Mouse (Mus musculus) embryonic facial prominence, embryonic 14.5 days (tissue): ENCODE measurements around the gene Knstrn. TPM values are rescaled to one million over a fixed set of nuclear protein-coding genes. Genes with fewer than 3 reads are reported as not detected.
A peak's percentile ranks its signal among the peaks of the same experiment; 100 is the strongest.

ENCODE experiments used
- ATAC-seq: fragments of 200-750 bp; cut with Nextera tagmentation; 2 replicates; pipeline ENCODE4 v1.8.0; 2017; ENCODE audit warnings: low read depth, moderate number of reproducible peaks, moderate TSS enrichment
- DNase-seq: peaks from one replicate; pipeline ENCODE4 v3.0.0-alpha.2; 2015; ENCODE audit warnings: low spot score
- H3K27ac ChIP-seq: fragments of 300-500 bp; sonication (generic); replicated peaks from 2 replicates; pipeline ENCODE4 v1.5.1; 2014; ENCODE audit warnings: low read depth, mild to moderate bottlenecking, low read length, moderate library complexity
- H3K27me3 ChIP-seq: fragments of 300-500 bp; sonication (generic); replicated peaks from 2 replicates; pipeline ENCODE4 v1.6.1; 2014; ENCODE audit warnings: low read length; ENCODE audit not compliant: control insufficient read depth, insufficient read depth
- H3K36me3 ChIP-seq: fragments of 300-500 bp; sonication (generic); 2 replicates; pipeline ENCODE4 v1.6.1; 2014; ENCODE audit warnings: low read length, mixed read lengths; ENCODE audit not compliant: control insufficient read depth, insufficient read depth
- H3K4me1 ChIP-seq: fragments of 300-500 bp; sonication (generic); 2 replicates; pipeline ENCODE4 v1.6.1; 2014; ENCODE audit warnings: antibody characterized with exemption, low read length; ENCODE audit not compliant: control insufficient read depth, insufficient read depth
- H3K4me2 ChIP-seq: fragments of 300-500 bp; sonication (generic); 2 replicates; pipeline ENCODE4 v1.6.1; 2014; ENCODE audit warnings: low read depth, mild to moderate bottlenecking, low read length, moderate library complexity, mixed read lengths
- H3K4me3 ChIP-seq: fragments of 300-500 bp; sonication (generic); 2 replicates; pipeline ENCODE4 v1.5.1; 2014; ENCODE audit warnings: low read depth, mild to moderate bottlenecking, low read length
- H3K9ac ChIP-seq: fragments of 300-500 bp; sonication (generic); 2 replicates; pipeline ENCODE4 v1.6.1; 2014; ENCODE audit warnings: low read depth, mild to moderate bottlenecking, low read length, moderate library complexity, mixed read lengths
- H3K9me3 ChIP-seq: fragments of 300-500 bp; sonication (generic); 2 replicates; pipeline ENCODE4 v1.6.1; 2016; ENCODE audit warnings: low read length; ENCODE audit not compliant: control insufficient read depth
- WGBS: fragments of 180-500 bp; shearing (Covaris S2); extraction: QIAGEN DNeasy Blood & Tissue Kit; methylation state at CpG from one replicate; pipeline ENCODE4 v1.1.7; 2014; 5-methylcytosine and 5-hydroxymethylcytosine counted together
- polyA plus RNA-seq: library from polyadenylated mRNA; unstranded; fragments of >200 nt; fragmentation: Nextera tagmentation; extraction: Ambion mirVana; gene quantifications from 2 replicates; pipeline ENCODE4 v1.2.1, GENCODE M21; 2014

The Knstrn gene
- polyA plus RNA-seq, 1 experiment from 2014 or later, result 75.7 TPM

DNA sequence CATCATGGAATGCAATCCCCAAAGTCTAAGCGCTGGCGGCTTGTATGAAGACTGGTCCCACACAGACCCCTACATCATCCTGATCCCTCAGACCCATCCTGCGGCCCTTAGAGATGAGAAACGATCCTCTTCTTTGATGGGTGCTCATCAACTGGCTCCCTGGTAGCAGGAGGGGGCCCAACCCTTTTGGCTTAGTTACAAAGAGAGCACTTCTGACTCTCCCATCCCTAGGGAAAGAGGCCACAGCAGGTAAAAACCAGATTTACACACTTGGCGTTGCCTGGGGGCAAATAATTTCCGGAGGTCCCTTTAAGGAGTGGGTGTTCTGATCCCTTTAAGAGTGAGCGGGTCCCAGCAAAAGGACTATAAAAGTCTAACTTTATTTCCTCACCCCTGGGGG is 83.6 kb downstream of the Knstrn start:
- no peaks in the 10 kb centered on the region for H3K36me3 ChIP-seq
- H3K27me3 ChIP-seq, result peaks cover 75% of the 10 kb centered on the region
- no peak overlapping the region for H3K27ac ChIP-seq
- no peaks in the 10 kb centered on the region for H3K9me3 ChIP-seq
- H3K9ac ChIP-seq, result no peak overlapping the region
- no peak for ATAC-seq
- peak overlapping the region; percentile 92 for H3K4me2 ChIP-seq
- 2% methylated on average over 7 of the region's 7 CpGs for WGBS
- H3K4me3 ChIP-seq, result peak overlapping the region; percentile 49
- DNase-seq, result no peak
- H3K4me1 ChIP-seq, result peaks cover 23% of the 10 kb centered on the region

DNA sequence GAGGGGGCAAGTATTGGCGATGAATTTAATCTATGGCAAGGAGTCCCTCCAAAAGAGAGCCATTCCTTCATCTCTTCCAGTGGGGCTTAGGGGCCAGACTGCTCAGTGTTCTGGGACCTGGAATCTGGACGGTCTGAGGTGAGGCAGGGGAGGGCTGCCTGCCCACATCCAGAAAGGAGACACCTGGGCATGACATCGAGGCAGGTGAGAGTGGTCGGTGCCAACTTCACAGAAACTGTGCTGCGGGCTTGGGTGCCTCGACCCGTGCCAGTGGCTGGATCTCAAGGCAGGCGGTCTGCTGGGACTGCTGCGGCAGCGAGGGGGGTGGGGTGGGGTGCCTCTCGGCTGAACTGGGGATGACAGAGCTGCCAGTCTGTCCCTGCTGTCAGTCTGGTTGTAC is 84.0 kb downstream of the Knstrn start:
- Histone ChIP-seq H3K27me3 (peaks cover 76% of the 10 kb centered on the region), H3K9me3 (no peaks in the 10 kb centered on the region), H3K4me2 (no peak overlapping the region), H3K4me3 (peak overlapping the region; percentile 5; the same call in 1 of the 2 replicates), H3K27ac (no peak overlapping the region), H3K9ac (no peak overlapping the region), H3K36me3 (no peaks in the 10 kb centered on the region), H3K4me1 (peaks cover 26% of the 10 kb centered on the region)
- ATAC-seq (no peak), DNase-seq (no peak)
- WGBS, result 3% methylated on average over 11 of the region's 11 CpGs

DNA sequence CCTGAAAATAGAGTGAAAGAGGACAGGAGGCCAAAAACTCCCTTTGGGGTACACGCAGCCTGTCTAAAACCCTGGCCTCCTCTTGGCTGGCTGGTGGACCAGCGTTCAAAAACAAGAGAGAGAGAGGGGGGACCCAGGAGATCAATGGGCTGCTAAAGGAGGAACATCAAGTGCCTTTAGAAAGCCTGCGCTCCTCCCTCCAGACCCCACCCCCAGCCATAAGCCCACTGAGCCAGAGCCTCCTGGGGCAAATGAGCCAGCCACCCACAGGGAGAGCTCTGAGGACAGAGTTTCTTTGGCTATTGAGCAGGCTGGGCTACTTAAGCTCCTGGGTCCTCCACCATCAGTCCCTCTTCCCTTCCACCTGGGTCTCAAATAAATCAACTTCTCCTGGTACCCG is 85.0 kb downstream of the Knstrn start:
- Histone ChIP-seq H3K4me3 (no peak overlapping the region), H3K36me3 (no peaks in the 10 kb centered on the region), H3K4me1 (peaks cover 36% of the 10 kb centered on the region), H3K27ac (no peak overlapping the region), H3K9ac (no peak overlapping the region), H3K9me3 (no peaks in the 10 kb centered on the region), H3K27me3 (peaks cover 74% of the 10 kb centered on the region), H3K4me2 (no peak overlapping the region)
- ATAC-seq (no peak), DNase-seq (no peak)
- 5% methylated on average over 4 of the region's 4 CpGs for WGBS

DNA sequence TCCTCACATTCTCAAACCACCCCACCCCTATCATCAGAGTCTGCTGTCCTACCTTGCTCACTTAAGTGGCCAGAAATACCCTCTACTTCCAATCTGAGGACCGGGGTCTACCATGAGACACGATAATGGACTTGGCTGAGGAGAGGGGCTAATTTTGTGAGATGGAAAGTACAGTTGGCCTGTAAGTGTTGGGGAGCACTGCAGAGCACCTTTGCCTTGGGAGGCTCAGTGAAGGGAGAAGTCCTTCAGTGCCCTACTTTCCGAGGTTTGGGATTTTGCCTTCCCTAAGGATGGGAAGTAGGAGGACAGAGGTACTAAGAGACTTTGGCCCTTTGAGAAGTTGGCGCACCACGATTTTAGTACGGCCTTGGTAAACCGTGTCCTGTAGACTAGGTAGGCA is 85.5 kb downstream of the Knstrn start:
- H3K27me3 ChIP-seq, result peaks cover 74% of the 10 kb centered on the region
- WGBS, result 13% methylated on average over 7 of the region's 7 CpGs
- no peaks in the 10 kb centered on the region for H3K36me3 ChIP-seq
- no peak overlapping the region for H3K4me3 ChIP-seq
- ATAC-seq (no peak), DNase-seq (no peak)
- H3K9me3 ChIP-seq, result no peaks in the 10 kb centered on the region
- H3K27ac ChIP-seq, result no peak overlapping the region
- H3K9ac ChIP-seq, result no peak overlapping the region
- no peak overlapping the region for H3K4me2 ChIP-seq
- peaks cover 37% of the 10 kb centered on the region for H3K4me1 ChIP-seq

DNA sequence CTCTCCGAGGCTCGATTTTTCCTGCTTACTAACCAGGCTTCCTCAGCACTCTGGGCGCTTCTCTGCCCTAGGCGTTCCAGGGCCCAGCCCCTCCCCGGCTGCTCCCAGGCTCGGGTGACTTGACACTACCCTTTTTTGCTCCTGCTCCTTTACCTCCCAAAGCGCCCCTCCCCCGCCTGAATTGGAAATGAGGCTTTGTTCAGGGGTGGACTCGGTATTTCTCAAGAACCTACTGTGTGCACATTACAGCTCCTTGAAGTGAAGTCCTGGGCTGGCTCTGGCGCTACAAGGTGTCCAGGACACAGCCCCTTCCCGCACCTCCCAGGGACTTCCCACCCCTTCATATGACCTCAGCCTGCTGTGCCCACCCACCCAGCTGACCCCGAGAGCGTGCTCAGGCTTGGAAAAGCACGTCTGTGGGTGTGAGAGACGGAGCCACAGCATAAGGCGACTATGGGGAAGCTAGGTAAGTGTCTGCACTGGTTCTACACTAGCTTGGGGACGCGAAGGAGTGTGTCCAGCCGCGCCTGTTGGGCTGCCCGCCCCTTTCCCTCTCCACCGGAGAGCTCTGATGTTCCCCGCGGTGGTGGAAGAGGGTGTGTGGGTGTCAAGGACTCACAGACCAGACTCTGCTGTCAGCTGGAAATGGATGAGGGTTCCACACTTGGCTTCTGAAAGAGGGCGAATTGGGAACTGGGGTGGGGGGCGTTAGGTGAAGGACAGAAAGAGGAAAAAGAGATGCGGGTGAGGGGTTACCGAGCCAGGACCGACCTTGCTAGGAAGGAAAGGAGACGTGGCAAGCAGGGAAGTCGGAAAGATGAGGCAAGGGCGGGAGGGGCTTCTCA is 86.4 kb downstream of the Knstrn start, which contains the start of gene Bahd1:
Gene Bahd1 (plus strand): TSS at position 397 of the 845 bp plus-strand sequence.
- peak within 1 kb of the TSS; percentile 99 for H3K4me2 ChIP-seq
- WGBS, result 1% methylated on average over 32 of the region's 32 CpGs
- H3K36me3 ChIP-seq, result no peaks in the 10 kb centered on the region
- peak within 1 kb of the TSS; percentile 72; the same call in 1 of the 2 replicates for H3K27ac ChIP-seq
- ATAC-seq (no peak), DNase-seq (peak; percentile 54)
- peak within 1 kb of the TSS; percentile 91 for H3K4me3 ChIP-seq
- peaks cover 37% of the 10 kb centered on the region for H3K4me1 ChIP-seq
- peak within 1 kb of the TSS; percentile 79 for H3K9ac ChIP-seq
- H3K9me3 ChIP-seq, result no peaks in the 10 kb centered on the region
- H3K27me3 ChIP-seq, result peaks cover 66% of the 10 kb centered on the region

DNA sequence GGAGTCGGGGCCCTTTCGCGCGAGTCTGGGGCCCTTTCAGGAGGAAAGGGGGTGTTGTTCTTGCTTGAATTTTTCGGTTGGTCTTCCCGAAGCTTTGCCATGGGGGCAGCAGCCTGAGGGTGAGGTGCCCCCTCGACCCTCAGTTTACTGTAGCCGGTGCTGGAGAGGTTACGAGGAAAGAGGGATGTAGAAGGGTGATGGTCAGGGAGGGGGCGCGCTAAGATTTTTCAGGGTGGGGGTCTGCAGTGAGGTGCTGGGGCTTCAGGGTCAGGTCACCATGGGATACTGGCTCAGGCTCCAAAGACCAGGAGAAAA is 87.0 kb downstream of the Knstrn start:
- H3K36me3 ChIP-seq, result no peaks in the 10 kb centered on the region
- peaks cover 37% of the 10 kb centered on the region for H3K4me1 ChIP-seq
- H3K27ac ChIP-seq, result no peak overlapping the region
- peak overlapping the region; percentile 32 for H3K9ac ChIP-seq
- peak overlapping the region; percentile 91 for H3K4me3 ChIP-seq
- no peaks in the 10 kb centered on the region for H3K9me3 ChIP-seq
- H3K27me3 ChIP-seq, result peaks cover 60% of the 10 kb centered on the region
- ATAC-seq (no peak), DNase-seq (no peak)
- 2% methylated on average over 11 of the region's 11 CpGs for WGBS
- peak overlapping the region; percentile 99 for H3K4me2 ChIP-seq

DNA sequence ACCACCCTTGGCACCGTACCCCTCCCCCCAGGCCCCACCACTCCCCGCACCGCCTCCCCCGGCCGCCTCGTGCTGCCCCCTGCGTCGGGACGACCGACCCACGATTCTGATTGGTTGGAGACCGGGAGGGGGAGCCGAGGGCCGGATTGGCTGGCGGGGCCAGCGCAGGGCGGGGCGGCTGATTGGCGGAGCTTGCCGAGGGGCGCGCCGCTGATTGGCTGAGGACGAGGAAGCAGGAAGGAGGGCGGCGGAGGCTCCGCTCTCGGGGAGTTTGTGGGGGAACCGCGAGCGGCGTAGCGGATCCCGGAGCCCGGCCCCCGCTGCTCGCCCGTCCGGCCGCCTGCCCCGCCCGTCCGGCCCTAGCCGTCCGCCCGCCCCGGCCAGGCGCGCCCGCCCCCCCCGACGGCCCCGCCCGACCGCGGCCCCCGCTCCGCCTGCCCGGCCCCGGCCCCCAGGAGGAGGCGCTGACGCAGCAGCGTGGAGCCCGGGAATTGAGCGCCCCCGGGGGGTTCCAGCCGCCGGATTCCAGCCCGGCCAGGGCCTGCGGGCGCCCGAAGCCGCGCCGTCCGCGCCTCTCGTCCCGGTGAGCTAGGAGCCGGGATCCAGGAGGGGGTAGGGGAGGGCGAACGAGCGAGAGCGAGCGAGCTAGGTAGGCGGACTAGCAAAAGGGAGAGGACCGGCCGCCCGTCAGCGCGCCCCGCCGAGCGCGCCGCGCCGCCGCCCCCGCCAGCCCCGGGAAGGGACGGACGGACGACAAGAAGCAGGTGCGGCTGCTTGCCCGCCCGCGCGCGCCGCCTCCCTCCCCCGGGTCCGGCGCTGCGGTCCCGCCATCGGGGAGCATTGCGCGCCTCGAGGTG is 87.6 kb downstream of the Knstrn start:
- Histone ChIP-seq H3K9me3 (no peaks in the 10 kb centered on the region), H3K4me2 (peak overlapping the region; percentile 99), H3K36me3 (no peaks in the 10 kb centered on the region), H3K9ac (peak overlapping the region; percentile 79), H3K4me3 (peak overlapping the region; percentile 91), H3K4me1 (peaks cover 31% of the 10 kb centered on the region), H3K27me3 (peaks cover 54% of the 10 kb centered on the region), H3K27ac (peak overlapping the region; percentile 72)
- 0% methylated on average over 5 of the region's 120 CpGs for WGBS
- peak; percentile 97 for DNase-seq
- ATAC-seq, result peak; percentile 94

DNA sequence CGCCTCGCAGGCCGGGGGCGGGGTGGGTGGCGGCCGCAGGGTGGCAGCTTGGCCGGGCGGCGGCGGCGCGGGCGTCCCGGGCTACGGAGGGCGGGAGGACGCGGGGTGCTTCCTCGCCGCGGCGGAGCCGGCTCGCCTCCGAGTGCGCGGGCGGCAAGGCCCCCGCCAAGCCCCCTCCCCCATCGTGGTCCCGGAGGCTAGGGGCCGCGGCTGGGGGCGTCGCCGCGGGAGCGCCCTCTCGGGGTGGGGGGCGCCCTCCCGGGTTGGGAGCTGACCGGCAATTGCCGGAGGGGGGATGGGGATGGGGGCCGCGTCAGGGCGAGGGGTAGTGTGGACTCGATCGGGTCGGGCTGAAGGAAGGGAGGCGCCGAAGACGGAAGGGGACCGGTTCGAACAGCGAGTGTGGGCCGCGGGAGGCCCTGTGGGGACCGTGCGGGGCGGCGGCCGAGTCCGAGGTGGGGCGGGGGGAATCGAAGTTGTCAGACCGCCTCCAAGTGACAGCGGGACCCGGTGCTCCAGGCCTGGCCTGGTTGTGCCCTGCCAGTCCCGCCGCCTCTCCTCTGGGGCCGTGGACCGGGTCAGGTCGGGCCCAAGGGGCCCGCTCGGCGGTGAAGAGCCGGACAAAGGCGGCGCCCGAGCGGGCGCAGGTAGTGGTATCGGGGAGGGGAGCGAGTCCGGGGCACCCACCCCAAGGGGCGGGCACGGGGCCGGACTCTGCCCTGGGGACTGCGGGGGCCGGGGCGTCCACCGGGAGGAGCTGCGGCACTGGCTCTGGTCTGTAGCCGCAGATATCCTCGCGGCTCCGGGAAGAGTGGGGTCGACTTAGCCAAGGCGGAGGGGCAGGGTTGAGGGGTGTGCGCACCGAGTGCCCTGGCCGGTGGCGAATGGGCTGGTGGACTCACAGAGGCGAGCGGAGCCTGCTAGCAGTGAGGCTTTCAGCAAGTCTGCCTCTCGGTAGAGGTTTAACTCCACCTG is 88.5 kb downstream of the Knstrn start:
- Histone ChIP-seq H3K27me3 (peaks cover 44% of the 10 kb centered on the region), H3K9me3 (no peaks in the 10 kb centered on the region), H3K9ac (peak overlapping the region; percentile 79), H3K4me2 (peak overlapping the region; percentile 99), H3K36me3 (no peaks in the 10 kb centered on the region), H3K4me3 (peak overlapping the region; percentile 91), H3K27ac (no peak overlapping the region), H3K4me1 (peaks cover 22% of the 10 kb centered on the region)
- ATAC-seq (0 out of 2 replicates have a peak, but pooled peaks have one; percentile 9), DNase-seq (peak; percentile 31)
- WGBS, result 1% methylated on average over 14 of the region's 106 CpGs
